Mouse (Mus musculus): ENCODE measurements around the gene Ddias. TPM values are rescaled to one million over a fixed set of nuclear protein-coding genes. Genes with fewer than 3 reads are reported as not detected.

Gene Ddias
- polyA plus RNA-seq, 1 experiment from 2014 or later = 6.6 TPM

DNA sequence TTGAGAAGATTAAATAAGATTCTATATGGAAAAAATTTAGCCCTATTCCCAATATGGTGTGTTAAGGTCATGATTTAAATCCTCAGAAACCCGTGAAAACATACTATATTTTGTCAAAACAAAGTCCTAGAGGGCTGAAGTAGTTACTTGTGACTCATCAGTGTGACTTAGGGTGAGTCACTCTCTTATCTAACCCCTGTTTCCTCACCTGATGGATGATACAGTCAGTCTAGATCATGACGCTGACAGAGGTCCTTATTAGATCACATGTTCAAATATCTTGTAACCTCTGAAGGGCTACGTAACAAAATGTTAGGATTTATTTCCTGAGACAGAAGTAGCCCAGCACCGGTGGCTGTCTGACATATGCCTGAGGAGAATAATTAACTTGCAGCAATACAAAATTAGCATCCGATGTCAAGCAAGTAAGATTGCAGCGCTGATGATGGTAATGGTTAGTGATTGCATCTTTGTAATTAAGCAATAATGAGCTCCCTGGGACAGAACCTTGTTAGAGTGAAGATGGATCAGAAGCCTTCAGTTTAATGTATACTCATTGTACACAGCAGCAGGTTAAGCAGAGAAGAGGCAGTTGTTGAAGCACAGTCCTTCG is 62.3 kb downstream of the Ddias start:
- 64% methylated on average over 7 of the region's 7 CpGs for WGBS
- Histone ChIP-seq H3K9ac (replicated peaks; ENCODE audit: low read depth, low read length) (no peak overlapping the region), H3K4me3 (replicated peaks; ENCODE audit: low read length) (no peak overlapping the region), H3K4me1 (replicated peaks; ENCODE audit: control insufficient read depth, insufficient read depth, low read length) (peaks cover 7% of the 10 kb centered on the region; the same call in 1 of the 2 replicates), H3K27me3 (replicated peaks; ENCODE audit: control insufficient read depth, insufficient read depth, low read length) (no peaks in the 10 kb centered on the region), H3K27ac (ENCODE audit: low read length) (no peak overlapping the region), H3K4me2 (ENCODE audit: low read length) (no peak overlapping the region), H3K36me3 (ENCODE audit: control insufficient read depth, insufficient read depth) (no peaks in the 10 kb centered on the region), H3K9me3 (ENCODE audit: control insufficient read depth, low read length) (no peaks in the 10 kb centered on the region)
- peak; percentile 38; the same call in 1 of the 2 replicates for ATAC-seq

Other genes starting within 250 kb of the Ddias start
- gene Ankrd42, start 237.1 kb downstream of the Ddias start, polyA plus RNA-seq (2015; fragmentation: Nextera tagmentation; extraction: Ambion mirVana) = 17.1 and 21.7 TPM in 2 replicates
- 24.5 and 27.3 TPM in 2 replicates for gene Pcf11, start 204.3 kb downstream of the Ddias start, polyA plus RNA-seq (2015; fragmentation: Nextera tagmentation; extraction: Ambion mirVana)
- gene Rab30, start 132.6 kb downstream of the Ddias start, polyA plus RNA-seq (2015; fragmentation: Nextera tagmentation; extraction: Ambion mirVana) = 20.1 and 23.8 TPM in 2 replicates
- 17.3 and 19.7 TPM in 2 replicates for gene Prcp, start 223 bp upstream of the Ddias start, polyA plus RNA-seq (2015; fragmentation: Nextera tagmentation; extraction: Ambion mirVana)
- 23.6 and 27.0 TPM in 2 replicates for gene Fam181b, start 205.6 kb upstream of the Ddias start, polyA plus RNA-seq (2015; fragmentation: Nextera tagmentation; extraction: Ambion mirVana)

Data from forebrain, embryonic 16.5 days (tissue).